Mouse (Mus musculus) lung, embryonic 14.5 days (tissue): ENCODE results near the gene Vmn2r37. TPM values are rescaled to one million over a fixed set of nuclear protein-coding genes. Genes with fewer than 3 reads are reported as not detected.
"Not testable (repeated sequence)": the region's sequence is repeated elsewhere in the genome, so short reads cannot be mapped to it uniquely, and the experiment has no call there.

Experiments used
- ATAC-seq: fragments of 200-750 bp; cut with Nextera tagmentation; 2 replicates; pipeline ENCODE4 v1.8.0; 2017; ENCODE audit warnings: mild to moderate bottlenecking, moderate TSS enrichment, moderate library complexity; ENCODE audit not compliant: insufficient read depth
- DNase-seq: peaks from one replicate; pipeline ENCODE4 v3.0.0-alpha.2; 2015
- H3K27ac ChIP-seq: fragments of 300-500 bp; sonication (generic); 2 replicates; pipeline ENCODE4 v1.5.1; 2014; ENCODE audit warnings: low read depth, mild to moderate bottlenecking, moderate library complexity
- H3K27me3 ChIP-seq: fragments of 300-500 bp; sonication (generic); 2 replicates; pipeline ENCODE4 v1.6.1; 2014; ENCODE audit warnings: low read length, control low read depth; ENCODE audit not compliant: insufficient read depth
- H3K36me3 ChIP-seq: fragments of 300-500 bp; sonication (generic); 2 replicates; pipeline ENCODE4 v1.6.1; 2014; ENCODE audit warnings: control low read depth; ENCODE audit not compliant: insufficient read depth
- H3K4me1 ChIP-seq: fragments of 300-500 bp; sonication (generic); 2 replicates; pipeline ENCODE4 v1.6.1; 2014; ENCODE audit warnings: antibody characterized with exemption, control low read depth; ENCODE audit not compliant: insufficient read depth
- H3K4me2 ChIP-seq: fragments of 300-500 bp; sonication (generic); 2 replicates; pipeline ENCODE4 v1.6.1; 2014; ENCODE audit warnings: mild to moderate bottlenecking
- H3K4me3 ChIP-seq: fragments of 300-500 bp; sonication (generic); 2 replicates; pipeline ENCODE4 v1.5.1; 2014; ENCODE audit warnings: low read depth, low read length
- H3K9ac ChIP-seq: fragments of 300-500 bp; sonication (generic); 2 replicates; pipeline ENCODE4 v1.6.1; 2014
- H3K9me3 ChIP-seq: fragments of 300-500 bp; sonication (generic); 2 replicates; pipeline ENCODE4 v1.6.1; 2016; ENCODE audit warnings: low read depth, low read length, control low read depth
- WGBS: fragments of 180-500 bp; shearing (Covaris S2); extraction: QIAGEN DNeasy Blood & Tissue Kit; methylation state at CpG from one replicate; pipeline ENCODE4 v1.1.7; 2014; 5-methylcytosine and 5-hydroxymethylcytosine counted together
- polyA plus RNA-seq: library from polyadenylated mRNA; unstranded; fragments of >200 nt; fragmentation: Nextera tagmentation; extraction: Ambion mirVana; gene quantifications from 2 replicates; pipeline ENCODE4 v1.2.1, GENCODE M21; 2014

Gene Vmn2r37
- not detected in 2 replicates for polyA plus RNA-seq

DNA sequence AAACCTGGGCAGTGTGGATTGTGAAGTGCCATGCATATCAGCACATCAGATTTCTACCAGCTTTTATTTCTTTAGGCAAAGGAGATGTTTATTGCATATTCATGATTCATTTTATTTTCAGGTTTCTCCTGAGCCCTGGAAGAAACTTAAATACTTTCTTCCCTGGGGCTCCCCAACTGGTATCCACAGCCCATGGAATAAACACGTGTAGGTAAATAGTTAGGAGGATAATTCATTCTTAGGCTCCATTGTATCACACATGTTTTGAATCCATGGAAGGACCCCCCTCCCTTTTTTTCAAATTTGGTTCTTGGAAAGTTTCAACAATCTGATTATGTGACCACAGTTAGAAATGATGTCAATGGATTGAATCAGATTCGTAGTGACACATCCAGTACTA, at the start of gene Vmn2r37:
Vmn2r37 (minus strand) TSS at position 101 of the 400 bp plus-strand sequence.
- WGBS, result 50% methylated on average over 1 of the region's 2 CpGs
- not testable (repeated sequence) for H3K36me3 ChIP-seq, DNase-seq, ATAC-seq, H3K4me2 ChIP-seq, H3K27ac ChIP-seq, H3K9ac ChIP-seq, H3K9me3 ChIP-seq, H3K4me1 ChIP-seq, H3K4me3 ChIP-seq, H3K27me3 ChIP-seq

Other genes starting within 250 kb of the Vmn2r37 start
- not detected in 2 replicates for gene Vmn2r39, start 192.9 kb downstream of the Vmn2r37 start, polyA plus RNA-seq
- gene Vmn2r38, start 125.8 kb downstream of the Vmn2r37 start, polyA plus RNA-seq, result not detected in 2 replicates